Mouse (Mus musculus): ENCODE results near the gene Ppp6r2.

DNA sequence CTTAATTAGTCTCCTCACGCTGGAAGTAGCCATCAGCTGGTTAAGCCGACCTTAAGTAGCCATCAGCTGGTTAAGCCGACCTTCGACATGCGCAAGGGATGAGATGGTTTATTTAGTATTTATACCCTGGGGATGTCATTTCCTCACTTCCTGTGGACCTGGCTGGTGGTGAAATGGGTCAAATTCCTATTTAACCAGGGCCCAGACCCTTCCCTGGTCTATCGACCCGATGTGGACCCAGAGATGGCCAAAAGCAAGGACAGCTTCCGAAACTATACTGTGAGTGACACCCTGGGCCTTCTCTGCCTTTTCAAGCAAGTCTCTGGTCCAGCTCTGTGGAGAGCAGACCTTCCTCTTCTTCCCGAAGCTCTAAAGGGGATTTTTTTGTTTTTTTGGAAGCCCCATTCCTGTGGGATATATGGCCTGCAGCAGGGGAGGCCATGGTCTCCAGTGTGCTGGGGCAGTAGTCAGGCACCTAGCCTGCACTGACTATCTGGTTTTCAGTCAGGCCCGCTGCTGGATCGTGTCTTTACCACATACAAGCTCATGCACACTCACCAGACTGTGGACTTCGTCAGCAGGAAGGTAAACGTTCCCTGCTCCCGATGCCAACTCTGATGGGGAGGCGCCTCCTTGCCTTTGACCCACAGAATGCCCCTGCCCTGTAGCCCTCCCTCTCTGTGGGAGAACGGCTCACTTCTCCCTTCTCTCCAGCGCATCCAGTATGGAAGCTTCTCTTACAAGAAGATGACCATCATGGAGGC, 123.6 kb downstream of the Ppp6r2 start:
- TF ChIP-seq CTCF (conservative IDR thresholded peaks at IDR 0.05 in 1 of 2, IDR thresholded peaks at IDR 0.05 in 1 of 2; ENCODE audit: low read depth in 2 of 2, low read length in 2 of 2) (no peak), POLR2A (IDR thresholded peaks at IDR 0.05; ENCODE audit: low read depth, low read length) (no peak), POLR2AphosphoS2 (IDR thresholded peaks at IDR 0.05; ENCODE audit: low read depth, low read length) (no peak), ELF1 (IDR thresholded peaks at IDR 0.05; ENCODE audit: low read depth, low read length) (no peak), EP300 (IDR thresholded peaks at IDR 0.05; ENCODE audit: low read length) (no peak), GABPA (IDR thresholded peaks at IDR 0.05; ENCODE audit: insufficient replicate concordance, low read depth, low read length) (no peak), USF1 (IDR thresholded peaks at IDR 0.05; ENCODE audit: low read depth, low read length) (no peak), MAFK (IDR thresholded peaks at IDR 0.05; ENCODE audit: insufficient replicate concordance, low read length) (no peak), TCF12 (IDR thresholded peaks at IDR 0.05; ENCODE audit: low read depth, low read length) (no peak), ETS1 (conservative IDR thresholded peaks at IDR 0.05; ENCODE audit: low read depth, low read length) (no peak)
